Mouse (Mus musculus) right cerebral cortex, postnatal 4 days (tissue): ENCODE data around the gene Jpt2.

Experiments
- DNase-seq: peaks from one replicate; pipeline ENCODE4 v3.0.0-alpha.2; 2022

Gene Jpt2

DNA sequence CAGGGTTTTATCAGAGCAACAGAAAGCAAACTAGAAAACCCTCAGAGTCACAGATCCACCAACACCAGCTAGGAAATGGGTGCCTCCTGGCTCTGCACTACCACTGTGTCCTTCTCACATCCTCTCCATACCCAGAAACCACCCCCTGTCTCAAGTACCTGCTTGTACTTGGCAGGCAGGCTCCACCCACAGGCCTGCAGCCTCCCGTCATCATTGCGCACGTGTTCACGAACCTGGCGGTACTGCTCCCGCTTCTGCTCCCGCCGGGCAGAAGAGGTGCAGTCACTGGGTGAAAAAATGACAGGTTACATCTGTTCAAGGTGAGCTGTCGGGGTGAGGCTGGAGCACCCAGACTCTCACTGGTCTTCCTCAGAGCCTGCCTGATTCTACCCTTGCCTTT is 56.7 kb downstream of the Jpt2 start:
- DNase-seq = no peak

DNA sequence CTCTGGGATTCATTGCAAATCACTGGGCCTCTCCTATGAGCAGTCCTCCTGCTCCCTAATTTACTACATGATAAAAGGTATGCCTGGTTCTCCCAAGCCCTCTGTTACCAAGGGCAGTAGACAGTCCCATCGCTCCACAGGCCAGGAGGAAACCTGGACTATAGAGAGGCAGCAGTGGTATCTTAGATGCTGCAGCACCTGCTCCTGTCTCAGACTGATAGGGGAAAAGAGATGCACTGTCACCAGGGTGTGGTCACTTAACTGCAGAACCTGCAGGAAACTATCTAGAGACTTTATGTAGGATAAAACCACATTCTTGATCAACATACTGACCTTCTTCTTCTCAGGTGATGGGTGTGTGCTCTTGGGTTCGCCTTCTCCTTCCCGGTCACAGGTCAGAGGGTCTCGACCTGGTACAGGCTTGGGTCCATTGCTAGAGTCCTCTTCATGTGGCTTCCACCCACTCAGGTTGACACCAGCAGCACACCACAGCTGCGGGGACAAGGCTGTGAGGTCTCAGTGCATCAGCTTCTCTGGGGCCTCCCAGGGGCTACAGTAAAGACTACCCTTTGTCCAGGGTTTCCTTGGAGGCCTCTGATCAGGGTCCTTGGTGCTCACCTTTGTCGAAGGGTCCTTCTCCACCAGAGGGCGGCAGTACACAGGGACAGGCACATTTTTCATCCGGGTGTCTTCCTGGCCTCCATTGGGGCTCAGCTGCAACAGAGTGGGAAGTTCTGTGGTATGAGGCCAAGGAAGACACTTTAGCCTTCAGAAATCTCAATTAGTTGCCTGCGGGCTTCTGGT is 57.6 kb downstream of the Jpt2 start:
- no peak for DNase-seq

DNA sequence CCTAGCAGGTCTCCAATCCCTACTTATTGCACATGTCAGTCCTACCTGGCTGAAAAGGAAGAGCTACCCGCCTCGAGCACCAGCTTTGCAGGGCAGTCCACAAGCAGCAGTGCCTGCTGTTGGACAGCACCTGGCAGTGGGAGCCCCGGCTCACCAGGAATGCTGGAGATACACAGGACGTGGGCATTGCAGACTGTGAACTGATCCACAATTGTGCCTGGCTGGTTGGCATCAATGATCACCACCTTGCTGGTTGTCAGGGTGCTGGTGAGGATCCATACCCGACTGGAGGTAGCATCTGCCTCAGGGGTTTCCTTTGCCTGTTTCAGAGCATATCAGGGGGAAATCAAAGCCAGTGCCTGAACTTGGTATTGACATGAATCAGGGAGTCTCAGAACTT is 58.4 kb downstream of the Jpt2 start:
- DNase-seq = no peak

DNA sequence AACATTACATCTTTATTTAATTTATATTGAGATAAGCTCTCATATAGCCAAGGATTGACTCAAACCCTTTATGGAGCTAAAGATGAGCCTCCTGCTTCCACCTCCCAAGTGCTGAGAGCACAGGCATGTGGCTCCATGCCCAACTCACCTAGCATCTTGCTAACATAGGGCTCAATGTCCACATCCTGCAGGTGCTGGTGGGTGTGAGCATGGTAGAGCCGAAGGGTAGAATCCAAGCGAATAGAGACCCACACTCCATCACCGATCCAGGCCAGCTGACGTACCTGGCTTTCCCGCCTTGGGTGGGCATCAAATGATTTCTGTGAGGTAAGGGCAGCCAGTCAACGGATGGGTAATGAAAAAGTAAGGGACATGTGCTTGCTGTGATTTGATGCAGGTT is 60.5 kb downstream of the Jpt2 start:
- no peak for DNase-seq

DNA sequence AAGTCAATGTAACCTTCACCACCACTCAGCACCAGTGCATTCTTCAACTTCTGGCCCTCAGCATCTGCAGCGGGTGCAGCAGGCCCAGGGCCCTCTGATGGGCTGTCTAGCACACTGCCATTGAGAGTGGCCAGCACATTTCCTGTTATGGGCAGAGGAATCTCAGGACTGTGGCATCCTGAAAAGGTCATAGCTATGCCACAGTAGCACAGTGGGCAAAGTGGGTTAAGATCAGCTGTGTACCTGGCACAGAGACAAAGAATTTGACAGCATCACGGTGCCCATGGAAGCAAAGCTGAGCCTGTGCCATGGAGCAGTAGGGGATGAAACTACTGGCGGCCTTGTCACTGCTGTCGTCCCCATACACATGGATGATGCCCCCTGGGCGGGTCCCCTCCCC is 61.3 kb downstream of the Jpt2 start:
- DNase-seq = no peak

DNA sequence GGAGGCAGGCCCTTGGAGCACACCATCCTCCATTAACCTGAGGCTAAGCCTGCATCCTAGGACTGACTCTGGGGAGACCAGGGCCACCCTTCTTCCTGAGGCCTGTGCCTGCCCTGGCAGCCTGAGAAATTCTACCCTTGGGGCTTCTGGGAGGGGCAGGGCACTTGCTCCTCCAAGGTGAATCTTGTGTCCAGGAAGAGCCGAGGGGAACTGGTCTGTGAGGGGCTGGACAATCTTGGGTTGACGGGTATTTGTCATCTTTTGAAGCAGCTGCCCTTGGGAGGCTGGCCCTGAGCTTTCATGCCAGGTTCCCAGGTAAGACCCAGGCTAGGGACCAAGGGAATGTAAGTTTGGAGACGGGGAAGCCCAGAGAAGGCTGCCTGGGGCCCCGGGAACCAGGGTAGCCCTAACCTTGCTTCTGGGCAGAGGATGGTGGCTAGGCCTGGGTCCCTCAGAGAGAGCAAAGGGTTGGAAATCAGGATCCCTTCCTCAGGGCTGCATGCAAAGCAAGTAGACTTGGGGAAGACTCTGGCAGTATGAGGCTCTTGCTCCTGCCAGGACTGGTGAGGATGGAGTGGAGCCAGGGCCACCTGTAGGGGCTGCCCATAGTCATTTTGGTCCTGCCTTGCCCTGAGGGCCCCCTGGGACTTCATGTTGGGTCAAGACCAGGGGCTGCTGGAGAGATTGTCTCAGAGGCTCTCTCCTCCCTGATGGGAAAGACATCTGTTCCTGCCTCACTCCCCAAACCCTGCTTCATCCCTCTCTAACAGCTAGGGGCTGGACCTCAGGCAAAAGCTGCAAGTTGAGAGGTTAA is 62.2 kb downstream of the Jpt2 start:
- DNase-seq = no peak

DNA sequence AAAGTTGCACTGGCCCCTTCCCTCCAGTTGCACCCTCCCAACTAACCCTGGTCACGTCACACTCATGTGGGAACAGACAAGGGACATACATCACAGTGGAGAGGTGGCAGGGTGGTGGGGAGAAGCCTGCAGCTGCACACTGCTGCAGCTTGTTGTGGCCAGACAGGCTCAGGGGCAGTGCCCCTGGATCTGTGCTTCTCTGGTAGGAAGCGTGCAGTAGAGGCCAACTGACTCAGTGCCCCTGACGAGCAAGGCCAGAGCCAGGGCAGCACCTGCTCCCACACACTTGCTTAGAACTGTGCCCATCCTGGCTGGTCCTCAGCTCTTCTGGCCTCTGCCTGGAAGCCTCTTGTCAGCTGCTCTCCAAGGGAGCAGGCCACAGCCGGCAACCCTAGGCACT is 62.9 kb downstream of the Jpt2 start:
- DNase-seq = no peak

DNA sequence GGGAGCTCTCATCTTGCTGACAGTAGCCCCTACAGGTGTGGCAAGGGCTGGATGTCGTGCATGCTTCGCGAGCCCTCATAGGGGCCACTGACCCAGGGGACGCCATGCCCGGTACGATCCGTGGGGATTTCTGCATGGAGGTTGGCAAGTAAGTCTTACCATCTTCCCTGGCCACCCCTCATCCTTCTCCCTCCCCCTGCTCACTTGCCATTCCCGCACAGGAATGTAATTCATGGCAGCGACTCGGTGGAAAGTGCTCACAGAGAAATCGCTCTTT is 63.6 kb downstream of the Jpt2 start:
- DNase-seq = no peak

DNA sequence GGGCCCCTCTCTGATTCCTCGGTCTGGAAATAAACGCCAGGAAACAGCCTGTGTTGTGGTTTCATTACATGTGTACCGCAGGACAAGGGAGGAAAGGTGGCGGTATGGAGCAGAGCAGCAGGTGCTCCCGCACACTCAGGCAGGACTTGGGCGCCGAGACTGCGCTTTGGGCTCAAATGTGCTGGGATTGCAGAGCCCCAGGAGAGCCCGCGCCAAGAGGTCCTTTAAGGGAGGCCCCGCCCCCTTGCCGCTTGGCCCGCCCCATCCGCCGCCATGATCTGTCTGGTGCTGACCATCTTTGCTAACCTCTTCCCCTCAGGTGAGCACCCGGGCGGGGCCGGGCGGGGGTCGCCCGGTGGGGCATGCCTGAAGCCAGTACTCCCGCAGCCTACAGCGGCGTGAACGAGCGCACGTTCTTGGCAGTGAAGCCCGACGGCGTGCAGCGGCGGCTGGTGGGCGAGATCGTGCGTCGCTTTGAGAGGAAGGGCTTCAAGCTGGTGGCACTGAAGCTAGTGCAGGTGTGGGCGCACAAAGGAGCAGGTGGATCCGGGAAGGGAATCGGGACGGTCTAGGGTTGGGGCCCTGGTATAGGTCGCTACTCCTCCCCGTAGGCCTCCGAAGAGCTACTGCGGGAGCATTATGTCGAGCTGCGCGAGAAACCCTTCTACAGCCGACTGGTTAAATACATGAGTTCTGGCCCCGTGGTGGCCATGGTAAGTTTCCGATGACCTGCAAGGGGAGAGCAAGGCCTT is 64.1 kb downstream of the Jpt2 start, which contains the start of gene Nme3:
Gene Nme3, plus strand, starts transcription at position 260 of the 752 bp plus-strand sequence.
- peak; percentile 74 for DNase-seq

DNA sequence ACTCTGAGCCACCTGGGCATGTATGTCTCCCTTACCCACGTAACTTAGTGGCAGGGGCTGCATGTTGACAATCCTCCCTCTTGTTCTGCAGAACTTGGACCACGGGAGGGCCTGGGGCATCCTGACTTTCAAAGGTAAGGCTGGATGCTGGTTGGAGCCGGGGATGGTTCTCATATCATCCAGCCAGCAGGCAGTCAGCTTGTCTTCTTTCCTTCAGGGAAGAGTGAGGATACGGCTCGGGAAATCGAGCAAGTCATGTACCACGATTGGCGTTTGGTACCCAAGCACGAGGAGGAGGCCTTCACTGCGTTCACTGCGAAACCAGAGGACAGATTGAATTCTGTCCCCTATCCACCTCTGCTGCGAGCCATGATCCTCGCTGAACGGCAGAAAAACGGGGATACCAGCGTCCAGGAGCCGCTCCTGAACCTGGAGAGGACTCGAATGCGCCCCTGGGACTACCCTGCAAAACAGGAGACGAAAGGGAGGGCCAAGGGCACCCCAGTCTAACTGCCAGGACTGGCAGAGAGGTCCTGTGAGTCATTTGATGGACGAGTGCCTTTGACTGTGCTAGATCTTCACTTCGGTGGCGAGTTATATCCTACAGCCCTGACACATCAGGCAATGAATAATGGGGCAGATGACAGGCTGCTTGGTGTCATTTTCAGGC is 64.8 kb downstream of the Jpt2 start:
- DNase-seq = no peak

DNA sequence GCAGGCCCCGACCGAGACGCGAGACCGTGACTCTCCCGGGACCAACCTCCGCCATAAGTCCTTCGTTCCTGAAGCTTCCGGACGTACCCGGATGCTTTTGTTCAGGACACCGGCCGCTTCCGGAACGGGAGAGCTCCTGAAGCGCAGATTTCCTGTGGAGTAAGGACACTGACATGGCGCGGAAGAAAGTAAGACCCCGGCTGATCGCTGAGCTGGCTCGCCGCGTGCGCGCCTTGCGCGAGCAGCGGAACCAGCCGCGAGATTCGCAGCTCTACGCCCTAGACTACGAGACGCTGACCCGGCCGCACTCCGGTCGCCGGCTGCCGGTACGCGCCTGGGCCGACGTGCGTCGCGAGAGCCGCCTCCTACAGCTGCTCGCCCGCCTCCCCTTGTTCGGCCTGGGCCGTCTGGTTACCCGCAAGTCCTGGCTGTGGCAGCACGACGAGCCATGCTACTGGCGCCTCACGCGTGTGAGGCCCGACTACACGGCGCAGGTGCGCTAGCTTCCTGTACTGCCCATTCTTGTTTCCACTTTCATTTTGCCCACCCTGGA is 65.4 kb downstream of the Jpt2 start, which contains the start of the genes Eme2 and Mrps34:
Gene Eme2, minus strand, starts transcription at position 93 of the 553 bp plus-strand sequence.
Gene Mrps34, plus strand, starts transcription at position 122 of the 553 bp plus-strand sequence.
- peak; percentile 79 for DNase-seq

DNA sequence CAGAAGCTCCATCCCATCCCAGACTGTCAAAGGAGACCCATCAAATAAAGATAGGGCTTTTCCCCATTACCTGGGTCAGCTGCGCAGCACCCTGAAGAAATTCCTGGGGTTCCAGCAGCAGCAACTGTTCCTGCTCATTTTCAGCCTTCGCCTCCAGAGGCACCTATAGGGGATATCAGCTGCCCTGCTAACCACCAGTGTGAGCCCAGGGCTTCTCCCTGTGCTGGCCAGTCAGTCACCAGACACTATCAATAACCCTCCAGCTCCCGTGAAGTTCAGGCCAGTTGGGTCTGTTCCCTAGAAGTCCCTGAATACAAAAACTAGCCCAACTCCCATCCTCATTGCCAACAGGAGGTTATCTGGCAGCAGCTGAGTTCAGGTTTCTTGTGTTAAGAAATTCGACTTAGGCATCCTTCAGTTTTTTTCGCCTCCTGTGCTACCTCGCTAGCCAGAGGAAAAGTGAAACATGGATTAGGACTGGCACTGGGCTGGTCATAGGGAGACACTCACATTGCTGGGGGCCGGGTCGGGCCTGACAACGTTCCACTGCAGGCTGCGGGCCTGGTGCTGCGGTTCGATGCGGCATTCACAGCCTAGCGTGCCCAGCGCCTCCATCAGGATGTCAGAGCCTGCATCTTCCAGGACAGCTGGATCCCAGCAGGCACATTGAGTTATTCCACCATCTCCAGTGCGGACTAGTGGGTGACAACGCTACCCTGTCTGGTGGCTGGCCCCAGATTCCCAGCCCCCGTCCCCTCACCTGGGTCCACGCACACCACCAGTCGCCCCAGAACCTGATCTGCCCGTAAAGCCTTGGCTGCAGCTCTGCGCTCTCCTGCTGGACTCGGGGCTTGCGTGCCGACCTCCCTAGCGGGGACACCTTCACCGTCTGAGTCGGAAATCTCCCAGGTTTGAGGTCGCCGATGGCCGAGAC is 66.2 kb downstream of the Jpt2 start:
- DNase-seq = no peak

DNA sequence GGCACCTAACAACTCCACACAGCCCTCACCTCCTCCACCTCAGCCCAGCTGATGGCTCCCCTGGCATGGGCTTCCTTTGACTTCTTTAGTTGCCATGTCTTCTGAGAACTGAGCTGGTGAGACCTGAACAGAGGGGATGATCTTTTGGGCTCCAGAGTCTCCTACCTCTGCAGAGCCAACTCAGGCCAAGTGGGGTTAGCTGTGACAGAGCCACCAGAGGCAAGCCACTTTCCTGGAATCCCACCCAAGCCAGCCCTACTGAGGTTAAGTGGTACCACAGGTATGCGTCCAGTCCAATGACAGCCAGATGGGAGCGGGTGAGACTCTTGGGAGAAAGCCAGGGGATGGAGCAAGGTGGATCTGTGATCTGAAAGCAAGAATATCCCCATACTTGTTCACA is 67.2 kb downstream of the Jpt2 start:
- no peak for DNase-seq

DNA sequence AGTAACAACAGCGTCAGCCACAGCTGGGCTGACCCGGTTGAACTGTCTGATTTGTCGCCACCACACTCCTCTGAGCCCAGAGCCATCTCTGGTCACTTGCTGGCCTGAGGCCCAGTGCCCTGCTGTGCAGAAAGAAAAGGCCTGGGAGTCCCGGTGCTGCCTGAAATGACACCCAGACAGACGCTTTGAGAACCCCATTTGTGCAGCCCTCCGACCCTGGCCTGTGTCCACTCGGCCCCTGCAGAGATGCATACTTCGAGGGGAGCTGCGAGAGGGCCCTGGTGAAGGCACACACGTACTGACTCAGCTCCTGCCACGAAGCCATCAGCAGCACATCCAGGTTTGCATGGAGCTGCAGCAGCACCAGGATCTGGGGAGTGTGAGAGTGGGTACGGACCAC is 67.7 kb downstream of the Jpt2 start:
- no peak for DNase-seq

DNA sequence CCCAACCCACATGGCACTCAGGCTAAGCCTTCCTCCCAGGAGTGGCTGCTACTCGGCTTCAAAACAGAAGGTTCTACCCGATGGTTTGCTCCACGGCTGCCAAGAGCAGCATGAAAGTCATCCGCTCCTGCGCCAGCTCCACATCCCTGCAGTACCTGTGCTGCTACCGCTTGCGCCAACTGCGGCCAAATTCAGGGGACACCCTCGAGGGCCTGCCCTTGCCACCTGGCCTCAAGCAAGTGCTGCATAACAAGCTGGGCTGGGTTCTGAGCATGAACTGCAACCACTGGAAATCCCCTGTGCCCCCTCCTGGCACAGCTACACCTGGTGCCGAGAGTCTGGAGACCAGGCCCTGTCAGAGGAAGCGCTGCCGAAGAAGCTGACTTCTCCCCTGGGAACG is 69.2 kb downstream of the Jpt2 start:
- DNase-seq = no peak

DNA sequence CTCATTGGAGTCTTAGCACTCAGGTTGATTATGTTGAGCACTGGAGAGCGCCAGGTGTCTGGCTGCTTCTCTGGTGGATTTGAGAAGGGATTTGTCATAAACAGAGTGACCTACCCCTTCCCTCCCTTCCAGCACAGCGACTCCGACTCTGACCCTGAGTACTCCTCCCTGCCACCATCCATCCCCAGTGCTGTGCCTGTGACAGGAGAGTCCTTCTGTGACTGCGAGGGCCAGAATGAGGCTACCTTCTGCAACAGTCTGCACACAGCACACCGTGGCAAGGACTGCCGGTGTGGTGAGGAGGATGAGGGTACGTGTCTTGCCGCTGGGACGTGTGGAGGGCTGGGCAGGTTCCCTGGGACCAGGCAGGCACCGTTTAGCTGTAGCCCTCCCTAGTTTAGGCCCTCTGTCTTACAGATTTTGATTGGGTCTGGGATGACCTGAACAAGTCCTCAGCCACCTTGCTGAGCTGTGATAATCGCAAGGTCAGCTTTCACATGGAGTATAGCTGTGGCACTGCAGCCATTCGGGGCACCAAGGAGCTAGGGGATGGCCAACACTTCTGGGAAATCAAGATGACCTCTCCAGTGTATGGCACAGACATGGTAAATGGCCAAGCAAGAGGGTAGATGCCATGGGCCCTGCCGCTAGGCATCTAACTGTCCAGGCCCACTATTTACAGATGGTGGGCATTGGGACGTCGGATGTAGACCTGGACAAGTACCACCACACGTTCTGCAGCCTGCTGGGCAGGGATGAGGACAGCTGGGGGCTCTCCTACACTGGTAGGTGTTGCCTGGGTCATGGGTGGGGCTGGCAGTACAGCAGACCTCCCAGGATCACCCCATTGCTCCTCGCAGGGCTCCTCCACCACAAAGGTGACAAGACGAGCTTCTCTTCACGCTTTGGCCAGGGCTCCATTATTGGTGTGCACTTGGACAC is 70.1 kb downstream of the Jpt2 start:
- DNase-seq = no peak

DNA sequence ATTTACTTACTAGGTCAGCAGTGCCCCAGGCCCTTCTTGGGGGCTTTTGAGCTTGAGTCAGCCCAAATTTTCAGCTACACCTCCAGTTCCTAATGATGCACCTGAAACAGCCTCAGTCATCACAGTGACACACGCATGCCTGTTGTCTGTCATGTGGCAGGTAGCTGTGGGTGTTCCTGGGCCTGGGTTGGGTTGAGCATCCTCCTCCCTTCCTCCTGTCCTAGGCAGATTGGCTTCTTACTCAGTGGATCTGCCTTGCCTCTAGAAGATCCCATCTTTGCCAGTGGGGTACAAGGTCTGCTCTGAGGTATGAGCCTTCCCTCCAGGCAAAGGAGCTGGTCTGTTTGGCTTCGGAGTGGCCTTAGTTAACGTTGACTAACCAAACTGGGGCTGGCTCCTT is 71.6 kb downstream of the Jpt2 start:
- DNase-seq = no peak
